Mouse (Mus musculus): ENCODE measurements at regions not wholly inside any gene's neighbourhood (a gene's known extent, or its start where the extent isn't known, plus 50 kb on each side); places are given as distances from the start of the nearest gene placed in this dataset.

DNA sequence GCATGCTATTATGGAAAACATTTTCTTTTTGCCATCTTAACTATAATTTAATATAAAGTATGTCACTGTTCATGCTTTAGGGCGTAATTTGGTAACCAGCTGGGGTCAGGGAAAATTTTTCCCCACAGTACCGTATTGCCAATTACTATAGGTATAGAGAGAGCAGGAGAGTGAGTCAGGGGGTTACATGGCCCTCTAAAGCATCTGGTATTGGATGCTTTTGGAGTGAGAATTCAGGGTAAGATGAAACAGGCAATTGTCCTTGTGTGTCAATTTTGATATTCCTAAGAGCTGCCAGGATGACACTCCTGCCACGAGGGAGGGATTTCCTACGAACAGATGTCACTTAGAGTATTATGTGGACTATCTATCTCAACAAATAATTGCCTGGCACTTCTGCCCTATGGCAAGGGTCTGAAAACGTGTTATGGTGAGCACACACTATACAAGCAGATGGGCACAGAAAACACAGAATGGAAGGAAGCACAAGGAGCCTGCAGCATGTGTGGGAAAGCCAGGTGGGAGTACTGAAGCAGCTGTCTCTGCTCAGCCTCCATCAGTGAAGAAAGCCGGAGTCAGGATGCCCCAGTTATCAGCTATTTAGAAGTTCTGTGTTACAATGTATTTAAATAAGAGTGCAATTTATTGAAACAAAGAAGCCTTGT lies 58.7 kb upstream of the Tfec start:
- TF ChIP-seq CTCF (conservative IDR thresholded peaks at IDR 0.05; ENCODE audit: low read length) (no peak), NANOG (IDR thresholded peaks at IDR 0.05; ENCODE audit: borderline replicate concordance, low read length) (no peak), POU5F1 (IDR thresholded peaks at IDR 0.05; ENCODE audit: borderline replicate concordance, low read length) (no peak)

Data from E14TG2a.4 (cell line).